Mouse (Mus musculus) olfactory bulb, adult 2 months (tissue): ENCODE data around the gene Dlg2. TPM values are rescaled to one million over a fixed set of nuclear protein-coding genes. Genes with fewer than 3 reads are reported as not detected.

Experiments used
- H3K27ac ChIP-seq: fragments of 200-500 bp; 2 replicates; pipeline ENCODE4 v1.5.1; 2012; ENCODE audit warnings: low read depth, low read length; ENCODE audit not compliant: insufficient read depth
- H3K4me1 ChIP-seq: fragments of 200-500 bp; 2 replicates; pipeline ENCODE4 v1.6.1; 2012; ENCODE audit warnings: low read length; ENCODE audit not compliant: control insufficient read depth, insufficient read depth
- H3K4me3 ChIP-seq: fragments of 200-500 bp; 2 replicates; pipeline ENCODE4 v1.5.1; 2012; ENCODE audit warnings: mild to moderate bottlenecking, low read depth, low read length, moderate library complexity; ENCODE audit not compliant: insufficient read depth
- CTCF ChIP-seq: fragments of 200-500 bp; IDR thresholded peaks from 2 replicates; pipeline ENCODE4 v1.5.1; 2012; ENCODE audit warnings: low read depth, mild to moderate bottlenecking, low read length, moderate library complexity; ENCODE audit not compliant: insufficient read depth
- POLR2A ChIP-seq: fragments of 200-500 bp; IDR thresholded peaks from 2 replicates; pipeline ENCODE4 v1.6.1; 2012; ENCODE audit warnings: mild to moderate bottlenecking, low read depth, low read length, moderate library complexity; ENCODE audit not compliant: insufficient read depth
- WGBS: fragments of 180-500 bp; shearing (Covaris S2); methylation state at CpG from one replicate; pipeline ENCODE4 v1.1.7; 2018; 5-methylcytosine and 5-hydroxymethylcytosine counted together
- polyA plus RNA-seq: library from polyadenylated mRNA; stranded (reverse); fragments of >200 nt; gene quantifications from 2 replicates; pipeline ENCODE4 v1.2.4, GENCODE M21; 2012; ENCODE audit warnings: low replicate concordance; ENCODE audit not compliant: missing spikeins, insufficient read depth, insufficient read length

Dlg2 gene
- polyA plus RNA-seq: 391 TPM in 1 of 2 replicates, not detected in the other

GRCm38 (mm10) chr7:90476313-90477245 is at the start of gene Dlg2:
TSS of gene Dlg2 (plus strand) at chr7:90476672.
- H3K4me1 ChIP-seq: no peaks in the 10 kb centered on the region
- H3K4me3 ChIP-seq: peak within 1 kb of the TSS; percentile 67
- TF ChIP-seq POLR2A (no peak), CTCF (no peak)
- under 1% methylated on average over 32 of the region's 32 CpGs for WGBS
- H3K27ac ChIP-seq: peak within 1 kb of the TSS; percentile 80

GRCm38 (mm10) chr7:90427006-90427405 is 49.5 kb upstream of the Dlg2 start:
- TF ChIP-seq POLR2A (no peak), CTCF (no peak)
- H3K4me3 ChIP-seq: peak overlapping the region; percentile 50
- no peak overlapping the region for H3K27ac ChIP-seq
- H3K4me1 ChIP-seq: peaks cover 10% of the 10 kb centered on the region
- 61% methylated on average over 9 of the region's 9 CpGs for WGBS

- no peak for TF ChIP-seq CTCF
- Histone ChIP-seq H3K27ac (no peak overlapping the region), H3K4me3 (no peak overlapping the region), H3K4me1 (peaks cover 3% of the 10 kb centered on the region)
These were observed 44.3 kb upstream of the Dlg2 start for GRCm38 (mm10) chr7:90432221-90432620.

GRCm38 (mm10) chr7:90440044-90440443 is 36.4 kb upstream of the Dlg2 start:
- H3K4me1 ChIP-seq: no peaks in the 10 kb centered on the region
- no peak for TF ChIP-seq CTCF
- no peak for TF ChIP-seq POLR2A
- 70% methylated on average over 4 of the region's 4 CpGs for WGBS

DNA sequence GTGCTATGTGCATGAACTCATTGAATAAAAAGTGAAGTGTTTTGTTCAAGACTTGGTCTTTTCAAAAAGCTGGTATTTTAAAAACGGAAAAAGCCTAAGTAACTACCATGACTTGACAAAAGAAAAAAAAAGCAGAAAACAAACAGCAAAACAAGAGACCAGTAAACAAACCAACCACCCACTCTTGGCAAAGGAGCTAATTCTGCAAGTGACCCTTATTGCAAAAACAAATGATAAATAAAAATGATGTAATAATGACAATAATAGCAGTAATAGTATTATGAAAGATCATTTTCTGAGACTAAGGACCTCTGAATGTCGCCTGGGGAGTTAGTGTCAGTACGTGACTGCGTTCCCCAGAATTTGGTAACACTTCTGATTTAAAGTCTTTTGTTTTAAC is 34.4 kb upstream of the Dlg2 start:
- H3K27ac ChIP-seq: peak overlapping the region; percentile 75
- WGBS: under 1% methylated on average over 4 of the region's 4 CpGs
- H3K4me1 ChIP-seq: no peaks in the 10 kb centered on the region
- no peak for TF ChIP-seq POLR2A
- H3K4me3 ChIP-seq: no peak overlapping the region

More at GRCm38 (mm10) chr7:90440044-90440443, 36.4 kb upstream of the Dlg2 start:
- H3K4me3 ChIP-seq: no peak overlapping the region
- no peak overlapping the region for H3K27ac ChIP-seq

GRCm38 (mm10) chr7:90442518-90443080 is 33.9 kb upstream of the Dlg2 start, which contains the start of gene Crebzf:
TSS of gene Crebzf (plus strand) at chr7:90442729.
- TF ChIP-seq CTCF (no peak), POLR2A (peak; percentile 87)
- Histone ChIP-seq H3K4me1 (no peaks in the 10 kb centered on the region), H3K4me3 (peak within 1 kb of the TSS; percentile 82), H3K27ac (peak within 1 kb of the TSS; percentile 75)
- 1% methylated on average over 54 of the region's 54 CpGs for WGBS

GRCm38 (mm10) chr7:90443101-90444091 is 33.1 kb upstream of the Dlg2 start:
- TF ChIP-seq CTCF: no peak
- TF ChIP-seq POLR2A: no peak
- no peaks in the 10 kb centered on the region for H3K4me1 ChIP-seq
- H3K4me3 ChIP-seq: peak overlapping the region; percentile 82
- WGBS: 1% methylated on average over 123 of the region's 123 CpGs
- peak overlapping the region; percentile 72 for H3K27ac ChIP-seq

- WGBS: under 1% methylated on average over 6 of the region's 6 CpGs
- Histone ChIP-seq H3K27ac (0 out of 2 replicates have a peak overlapping the region, but pooled peaks have one; percentile 7), H3K4me1 (no peaks in the 10 kb centered on the region), H3K4me3 (peak overlapping the region; percentile 82)
- TF ChIP-seq POLR2A (no peak), CTCF (no peak)
These were observed 32.3 kb upstream of the Dlg2 start for GRCm38 (mm10) chr7:90444206-90444605.
